Mouse (Mus musculus) megakaryocyte-erythroid progenitor cell, adult 5 weeks (primary cell): ENCODE measurements around the gene Pum1. TPM values are rescaled to one million over a fixed set of nuclear protein-coding genes. Genes with fewer than 3 reads are reported as not detected.

Experiments
- polyA plus RNA-seq: library from polyadenylated mRNA; stranded (reverse); fragments of >175 nt; gene quantifications from 2 replicates; pipeline ENCODE4 v1.2.3, GENCODE M21; 2012

Pum1 gene
- 32.9 and 44.9 TPM in 2 replicates for polyA plus RNA-seq

DNA sequence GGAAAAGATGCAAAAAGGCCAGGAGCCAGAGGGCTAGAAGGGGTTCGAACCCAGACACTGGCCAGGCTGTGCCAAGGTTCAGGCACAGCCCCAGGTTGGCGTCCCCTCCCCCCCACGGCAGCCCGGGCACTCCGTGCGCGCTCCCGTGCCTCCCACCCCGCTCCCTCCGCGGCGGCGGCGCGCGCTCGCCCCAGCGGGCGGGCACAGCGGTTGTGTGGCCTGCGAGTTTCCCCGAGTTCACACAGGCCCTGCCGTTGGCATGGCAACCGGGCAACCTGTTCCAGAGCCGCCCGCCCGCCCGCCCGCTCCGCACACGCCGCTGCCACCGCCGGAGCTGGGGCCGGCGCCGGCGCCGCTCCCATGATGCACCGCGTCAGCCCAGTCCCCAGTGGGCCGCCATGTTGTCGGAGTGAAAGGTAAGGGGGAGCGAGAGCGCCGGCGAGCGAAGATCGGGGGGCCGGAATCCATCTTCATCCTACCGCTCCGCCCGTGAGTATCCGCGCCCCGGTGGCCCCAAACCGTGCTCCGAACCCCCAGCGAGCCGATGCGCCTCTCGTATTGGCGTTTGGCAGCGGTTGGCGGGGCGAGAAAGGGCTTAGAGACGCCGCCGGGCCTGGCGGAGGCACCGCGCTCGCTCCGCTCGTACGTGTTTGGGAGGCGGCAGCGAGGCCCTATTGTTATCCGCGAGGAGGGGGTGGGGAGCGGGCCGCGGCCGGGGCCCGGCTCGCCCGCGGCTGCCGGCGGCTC is at the start of gene Pum1:
Gene Pum1, plus strand, starts transcription at position 343 of the 747 bp plus-strand sequence.

DNA sequence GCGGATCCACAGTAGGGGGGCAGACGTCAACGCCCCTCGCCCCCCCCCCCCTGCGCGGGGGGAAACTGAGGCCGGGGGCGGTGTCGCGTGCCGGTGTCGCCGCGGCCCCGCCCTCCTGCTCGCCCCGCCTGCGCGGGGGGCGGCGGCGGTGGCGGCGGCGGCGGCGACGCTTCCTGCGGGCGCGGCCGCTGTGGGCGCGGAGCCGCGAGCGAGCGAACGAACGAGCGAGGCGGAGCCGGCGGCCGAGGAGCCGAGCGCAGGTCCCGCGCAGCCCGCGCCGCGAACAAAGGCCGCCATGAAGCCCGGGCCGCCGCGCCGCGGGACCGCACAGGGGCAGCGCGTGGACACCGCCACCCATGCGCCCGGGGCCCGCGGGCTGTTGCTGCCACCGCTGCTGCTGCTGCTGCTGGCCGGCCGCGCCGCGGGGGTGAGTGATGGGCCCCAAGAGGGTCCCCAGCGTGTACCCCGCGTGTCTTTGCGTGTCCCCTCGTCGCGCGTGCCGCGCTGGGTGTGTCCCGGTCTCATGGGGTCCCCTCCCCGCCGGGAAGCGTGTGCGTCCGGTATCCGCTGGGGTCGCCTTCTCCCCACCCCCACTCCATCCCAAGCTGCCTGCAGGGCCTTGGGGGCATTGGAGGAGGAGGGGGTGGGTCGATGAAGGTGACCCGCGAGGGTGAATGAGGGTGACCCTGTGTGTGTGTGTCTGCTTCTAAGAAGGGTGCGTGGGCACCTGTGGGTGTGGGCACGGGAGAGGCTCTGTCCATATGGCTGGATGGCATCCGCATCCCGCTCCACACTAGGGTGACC is 129.5 kb downstream of the Pum1 start, which contains the start of gene Sdc3:
Gene Sdc3, plus strand, starts transcription at position 162 of the 804 bp plus-strand sequence.

Other genes with a start within 250 kb of the Pum1 start
- 0.10 and 0.11 TPM in 2 replicates for gene Nkain1, start 89.1 kb upstream of the Pum1 start, polyA plus RNA-seq
- gene Sdc3, start 129.2 kb downstream of the Pum1 start, polyA plus RNA-seq, result 7.4 and 8.9 TPM in 2 replicates
- gene Laptm5, start 249.8 kb downstream of the Pum1 start, polyA plus RNA-seq, result 889 and 1,072 TPM in 2 replicates